ENCODE assay signal across 18 mouse cellular contexts in the genomic region with DNA sequence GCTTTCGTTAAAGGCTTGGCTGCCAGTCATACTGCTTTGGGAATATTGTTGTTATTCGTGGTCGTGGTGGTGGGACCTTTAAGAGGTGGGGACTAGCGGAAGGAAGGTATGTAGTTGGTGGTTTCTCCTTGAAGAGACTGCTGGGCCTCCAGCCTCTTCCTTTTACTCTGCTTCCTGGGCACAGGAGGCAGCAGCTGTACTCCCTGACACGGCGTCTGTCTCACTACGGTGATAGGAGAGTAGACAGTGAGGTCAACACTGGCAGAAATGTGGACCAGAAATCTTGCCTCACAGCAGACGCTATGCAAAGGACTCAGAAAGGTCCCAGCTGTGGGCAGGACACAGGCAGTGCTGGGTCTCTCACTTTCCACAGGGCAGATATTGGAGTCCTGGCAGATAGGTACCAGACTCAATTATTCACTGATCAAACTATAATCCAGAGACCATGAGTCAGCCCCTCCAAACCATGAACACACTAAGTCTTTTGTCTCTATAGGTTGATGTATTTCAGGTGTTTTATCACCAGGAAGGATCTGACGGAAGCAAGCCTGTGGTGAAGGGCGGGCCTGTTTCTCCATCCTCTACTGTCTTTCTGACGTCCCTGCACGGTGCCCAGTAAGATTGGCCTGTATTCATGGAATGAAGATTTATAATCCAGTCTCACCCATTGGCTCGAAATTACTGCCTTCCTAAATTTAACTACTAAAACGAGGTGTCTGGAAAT.
A peak's percentile ranks its signal among the peaks of the same experiment; 100 is the strongest.
DNase-seq lines count a peak whose midpoint lies in the region; ATAC-seq and TF ChIP-seq lines count a peak whose summit lies in the region.
"Had no signal": no experiment of that assay in that cellular context is flagged by ENCODE, and none has a peak within 500 bp of the region (broad histone marks: within the 10 kb centered on the region; RNA-seq: fewer than 3 reads in every experiment).

No protein-coding gene starts in this region.

- H3K9me3 ChIP-seq in heart, embryonic 16.5 days (replicated peaks; ENCODE audit: control insufficient read depth, low read length) = peaks cover 13% of the 10 kb centered on the region
- 0 out of 2 replicates have a peak, but pooled peaks cover 3% of the 10 kb centered on the region for H3K9me3 ChIP-seq in hindbrain, postnatal 0 days (ENCODE audit: low read length)

- TF ChIP-seq CTCF in heart, adult 2 months (IDR thresholded peaks at IDR 0.05) = no peak
- no peak for TF ChIP-seq CTCF in bone marrow, adult 2 months (IDR thresholded peaks at IDR 0.05; ENCODE audit: control insufficient read depth, insufficient read depth, low read length)
- no peak for TF ChIP-seq CTCF in hindbrain, postnatal 0 days (IDR thresholded peaks at IDR 0.05; ENCODE audit: low read depth)

- no peak for DNase-seq in heart, adult 2 months
- peak; percentile 49 for DNase-seq in thymus, postnatal 25 days
- DNase-seq in hindbrain, postnatal 0 days (ENCODE audit: low spot score) = no peak
- DNase-seq in ovary, postnatal 10 days (ENCODE audit: low spot score) = no peak
- DNase-seq in frontal cortex, postnatal 10 days (ENCODE audit: low spot score in 2 of 2) = no peak
- DNase-seq: adrenal gland, postnatal 10 days; B cell, adult 2 months; cerebellum, adult 8-10 months; forebrain, postnatal 0 days; gastrocnemius, postnatal 14 days; heart, postnatal 14 days; lung, postnatal 14 days had no signal

- H3K4me3 ChIP-seq in heart, embryonic 16.5 days (ENCODE audit: low read length) = no peak overlapping the region
- no peak overlapping the region for H3K4me3 ChIP-seq in heart, adult 2 months
- no peak overlapping the region for H3K4me3 ChIP-seq in bone marrow, adult 2 months (replicated peaks; ENCODE audit: control insufficient read depth, low read depth, low read length)
- no peak overlapping the region for H3K4me3 ChIP-seq in hindbrain, postnatal 0 days (ENCODE audit: low read length)
- H3K4me3 ChIP-seq: erythroblast, embryonic 14.5 days; midbrain, embryonic 12.5 days had no signal

- no peak for TF ChIP-seq EP300 in heart, adult 2 months (IDR thresholded peaks at IDR 0.05; ENCODE audit: insufficient read depth, low read depth, low read length)

- H3K9ac ChIP-seq in heart, embryonic 16.5 days (ENCODE audit: low read length) = no peak overlapping the region
- no peak overlapping the region for H3K9ac ChIP-seq in heart, adult 2 months (ENCODE audit: low read depth, low read length)
- H3K9ac ChIP-seq in hindbrain, postnatal 0 days (replicated peaks; ENCODE audit: low read length) = no peak overlapping the region
- H3K9ac ChIP-seq: forebrain, postnatal 0 days; midbrain, embryonic 12.5 days had no signal

- intact Hi-C loops in heart, adult 2 months (cut with DNase I) = no loop called here

- peaks cover 21% of the 10 kb centered on the region for H3K4me1 ChIP-seq in heart, embryonic 16.5 days (ENCODE audit: control insufficient read depth, insufficient read depth, low read length)
- H3K4me1 ChIP-seq in heart, adult 2 months (ENCODE audit: control insufficient read depth, insufficient read depth, low read length) = peaks cover 4% of the 10 kb centered on the region
- peaks cover 2% of the 10 kb centered on the region; the same call in 1 of the 2 replicates for H3K4me1 ChIP-seq in bone marrow, adult 2 months (ENCODE audit: control insufficient read depth, insufficient read depth, low read length)
- no peaks in the 10 kb centered on the region for H3K4me1 ChIP-seq in hindbrain, postnatal 0 days (ENCODE audit: insufficient read depth, low read length)

- no peaks in the 10 kb centered on the region for H3K79me2 ChIP-seq in heart, adult 2 months (replicated peaks; ENCODE audit: control insufficient read depth, insufficient read depth, low read length)

- WGBS in heart, embryonic 16.5 days = 57% methylated on average over 14 of the region's 14 CpGs
- 65% methylated on average over 14 of the region's 14 CpGs for WGBS in heart, adult 2 months
- 19% methylated on average over 14 of the region's 14 CpGs for WGBS in bone marrow, adult 2 months
- WGBS in hindbrain, postnatal 0 days = 84% methylated on average over 14 of the region's 14 CpGs

- no peak for ATAC-seq in heart, embryonic 16.5 days (replicated peaks; ENCODE audit: extremely low read depth, insufficient read depth, low FRiP score)
- ATAC-seq in megakaryocyte-erythroid progenitor cell, adult 5-6 weeks (replicated peaks; ENCODE audit: low FRiP score, low TSS enrichment, poor library complexity, severe bottlenecking) = peak; percentile 23; the same call in 1 of the 2 replicates
- no peak for ATAC-seq in hindbrain, postnatal 0 days
- ATAC-seq: forebrain, postnatal 0 days had no signal

- H3K36me3 ChIP-seq in heart, embryonic 16.5 days (ENCODE audit: control insufficient read depth, insufficient read depth) = peaks cover 2% of the 10 kb centered on the region; the same call in 1 of the 2 replicates
- H3K36me3 ChIP-seq in heart, adult 2 months (ENCODE audit: control insufficient read depth, insufficient read depth, low read length) = peaks cover 7% of the 10 kb centered on the region
- H3K36me3 ChIP-seq in hindbrain, postnatal 0 days (ENCODE audit: insufficient read depth, low read length) = no peaks in the 10 kb centered on the region
- H3K36me3 ChIP-seq: G1E; midbrain, embryonic 12.5 days had no signal

- H3K27me3 ChIP-seq in heart, embryonic 16.5 days (ENCODE audit: control insufficient read depth, insufficient read depth, low read length) = no peaks in the 10 kb centered on the region
- no peaks in the 10 kb centered on the region for H3K27me3 ChIP-seq in heart, adult 2 months (ENCODE audit: control insufficient read depth, insufficient read depth, low read length)
- no peaks in the 10 kb centered on the region for H3K27me3 ChIP-seq in hindbrain, postnatal 0 days (ENCODE audit: insufficient read depth, low read length)
- H3K27me3 ChIP-seq: midbrain, embryonic 12.5 days had no signal

- TF ChIP-seq POLR2A in heart, adult 2 months (IDR thresholded peaks at IDR 0.05; ENCODE audit: insufficient read depth, low read depth, low read length) = no peak
- TF ChIP-seq POLR2A in bone marrow, adult 2 months (IDR thresholded peaks at IDR 0.05; ENCODE audit: borderline replicate concordance, control insufficient read depth, low read depth, low read length) = no peak

- 0 out of 2 replicates have a peak overlapping the region, but pooled peaks have one; percentile 14 for H3K4me2 ChIP-seq in heart, embryonic 16.5 days (ENCODE audit: low read depth, low read length)
- H3K4me2 ChIP-seq in hindbrain, postnatal 0 days (ENCODE audit: low read depth, low read length) = no peak overlapping the region
- H3K4me2 ChIP-seq: midbrain, embryonic 12.5 days had no signal

- H3K27ac ChIP-seq in heart, embryonic 16.5 days (ENCODE audit: low read length) = peak overlapping the region; percentile 52
- no peak overlapping the region for H3K27ac ChIP-seq in heart, adult 2 months
- peak overlapping the region; percentile 47; the same call in 1 of the 2 replicates for H3K27ac ChIP-seq in bone marrow, adult 2 months (ENCODE audit: control insufficient read depth, insufficient read depth, low read depth, low read length, poor library complexity)
- no peak overlapping the region for H3K27ac ChIP-seq in hindbrain, postnatal 0 days
- H3K27ac ChIP-seq: midbrain, embryonic 12.5 days had no signal

Comparison
In these comparisons a context has a peak if more than half of its experiments do, and no peak if none do; other contexts are left out.
1. H3K27ac ChIP-seq: peak in heart, embryonic 16.5 days (single experiment) and bone marrow, adult 2 months (single experiment); none in heart, adult 2 months (single experiment) and hindbrain, postnatal 0 days (single experiment).